Mouse (Mus musculus): Measurements from ENCODE around the gene Jmjd8.

Jmjd8 gene

DNA sequence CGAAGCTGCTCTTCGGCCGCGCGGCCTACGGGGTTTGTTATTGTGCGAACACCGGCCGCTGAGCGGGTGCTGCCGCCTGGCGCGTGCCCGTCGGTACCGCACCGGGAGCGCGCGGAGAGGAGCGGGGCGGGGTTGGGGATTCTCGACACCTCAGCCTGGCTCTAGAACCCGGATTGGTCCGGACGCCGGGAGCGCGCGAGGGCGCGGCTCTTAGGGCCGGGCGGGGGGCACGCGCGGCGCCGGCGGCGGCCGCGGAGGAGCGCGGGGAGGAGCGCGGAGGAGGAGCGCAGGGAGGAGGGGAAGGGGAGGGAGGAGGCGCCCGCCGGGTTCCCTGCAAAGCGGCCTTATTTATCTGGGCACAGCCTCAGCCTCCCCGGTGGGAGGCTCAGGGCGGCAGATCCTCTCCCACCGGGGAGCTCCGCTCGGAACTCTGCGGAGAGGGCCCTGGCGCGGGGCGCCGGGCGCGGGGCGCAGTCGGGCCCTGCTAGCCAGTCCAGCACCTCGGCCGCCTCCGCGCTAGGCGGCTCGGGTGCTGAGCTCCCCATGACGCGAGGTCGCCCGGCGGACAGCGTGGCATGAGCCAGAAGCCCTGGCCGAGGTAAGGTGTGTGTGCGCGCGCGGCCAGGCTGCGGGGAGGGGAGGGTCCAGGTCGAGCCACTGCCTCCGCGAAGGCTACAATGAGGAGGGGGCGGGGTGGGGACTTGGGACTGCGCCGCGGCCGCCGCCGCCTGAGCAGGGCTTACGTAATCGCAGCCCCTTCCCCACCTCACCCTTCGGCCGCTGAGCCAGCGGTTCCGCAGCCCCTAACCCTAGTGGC lies 19.7 kb upstream of the Jmjd8 start, which contains the start of gene Fbxl16:
TSS of gene Fbxl16 (plus strand) at position 297 of the 817 bp plus-strand sequence.
- DNase-seq: peak; percentile 97

DNA sequence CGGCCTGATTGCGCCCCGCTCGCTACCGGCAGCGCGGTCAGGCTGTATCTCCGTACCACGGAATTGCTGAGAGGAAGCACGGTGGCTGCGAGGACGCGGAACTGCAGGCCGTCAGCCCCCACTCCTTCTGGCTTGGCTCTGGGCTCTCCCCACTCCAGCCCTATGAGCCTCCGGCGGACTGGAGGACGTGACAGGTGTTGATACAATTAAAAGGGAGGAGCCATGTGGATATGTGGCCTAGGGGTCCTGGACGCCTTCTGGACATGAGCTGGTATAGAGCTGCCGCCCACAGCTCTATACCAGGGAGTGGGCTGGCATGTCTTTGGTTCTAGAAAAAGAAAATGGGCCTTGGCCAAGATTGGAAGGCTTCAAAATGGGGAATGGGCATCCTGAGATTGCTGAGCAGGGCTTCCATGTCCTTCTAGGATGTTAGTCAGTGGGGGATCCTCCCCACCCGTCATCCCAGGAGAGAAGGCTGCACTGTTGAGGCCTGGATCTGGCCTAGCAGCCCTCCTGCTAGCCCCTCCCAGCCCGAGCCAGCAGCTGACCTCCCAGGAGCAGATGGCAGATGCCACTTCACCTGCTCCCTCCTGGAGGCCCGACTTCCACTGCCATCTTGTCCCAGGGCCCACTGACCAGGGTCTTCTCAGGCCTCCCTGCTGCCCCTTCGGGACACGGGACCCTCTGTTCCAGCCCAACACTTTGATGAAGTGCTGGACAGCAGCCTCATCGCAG lies 18.9 kb upstream of the Jmjd8 start:
- peak; percentile 89 for DNase-seq

DNA sequence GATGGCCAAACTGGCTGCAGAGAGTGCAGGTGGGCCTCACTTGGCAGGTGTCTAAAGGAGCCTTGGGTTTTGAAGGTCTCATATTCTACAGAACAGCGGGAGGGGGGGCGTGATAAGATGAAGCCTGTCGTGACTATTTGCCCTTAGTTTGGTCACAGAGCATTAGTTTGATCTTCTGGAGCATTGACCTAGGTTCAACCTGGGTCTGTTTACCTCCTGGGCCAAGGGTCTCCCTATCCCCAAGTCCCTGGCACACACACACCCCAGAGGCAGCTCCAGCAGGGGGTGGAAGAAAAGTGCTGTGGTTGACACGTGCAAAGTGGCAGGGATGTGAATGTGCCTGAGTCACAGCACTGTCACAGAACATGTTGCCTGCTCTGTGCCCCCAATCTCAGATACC lies 17.8 kb upstream of the Jmjd8 start:
- no peak for DNase-seq

DNA sequence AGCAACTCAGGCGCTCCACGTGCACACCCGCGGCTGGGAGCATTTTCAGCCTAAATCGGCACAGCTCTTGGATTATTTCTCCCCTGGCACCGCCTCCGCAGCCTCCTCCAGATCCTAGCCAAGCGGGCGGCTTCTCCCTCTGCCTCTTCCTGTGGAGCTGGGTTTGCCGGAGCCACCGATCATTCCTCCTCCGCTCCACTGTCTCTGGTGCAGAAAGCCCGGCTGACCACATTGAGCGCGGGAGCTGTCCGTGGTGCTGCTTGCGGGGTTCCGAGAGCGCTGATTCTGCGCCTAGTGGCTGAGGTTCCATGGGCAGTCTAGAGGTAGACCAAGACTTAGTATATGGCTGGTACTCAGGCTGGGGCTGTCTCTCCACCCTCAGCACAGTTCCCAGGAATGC lies 15.2 kb upstream of the Jmjd8 start:
- no peak for DNase-seq

DNA sequence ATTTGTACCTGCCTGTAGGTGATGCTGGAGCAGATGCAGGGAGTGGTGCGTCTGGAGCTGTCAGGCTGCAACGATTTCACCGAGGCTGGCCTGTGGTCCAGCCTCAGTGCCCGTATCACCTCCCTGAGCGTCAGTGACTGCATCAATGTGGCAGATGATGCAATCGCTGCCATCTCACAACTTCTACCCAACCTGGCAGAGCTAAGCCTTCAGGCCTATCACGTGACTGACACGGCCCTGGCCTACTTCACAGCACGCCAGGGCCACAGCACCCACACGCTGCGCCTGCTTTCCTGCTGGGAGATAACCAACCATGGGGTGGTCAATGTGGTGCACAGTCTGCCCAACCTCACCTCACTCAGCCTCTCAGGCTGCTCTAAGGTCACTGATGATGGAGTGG lies 11.0 kb upstream of the Jmjd8 start:
- DNase-seq: no peak

DNA sequence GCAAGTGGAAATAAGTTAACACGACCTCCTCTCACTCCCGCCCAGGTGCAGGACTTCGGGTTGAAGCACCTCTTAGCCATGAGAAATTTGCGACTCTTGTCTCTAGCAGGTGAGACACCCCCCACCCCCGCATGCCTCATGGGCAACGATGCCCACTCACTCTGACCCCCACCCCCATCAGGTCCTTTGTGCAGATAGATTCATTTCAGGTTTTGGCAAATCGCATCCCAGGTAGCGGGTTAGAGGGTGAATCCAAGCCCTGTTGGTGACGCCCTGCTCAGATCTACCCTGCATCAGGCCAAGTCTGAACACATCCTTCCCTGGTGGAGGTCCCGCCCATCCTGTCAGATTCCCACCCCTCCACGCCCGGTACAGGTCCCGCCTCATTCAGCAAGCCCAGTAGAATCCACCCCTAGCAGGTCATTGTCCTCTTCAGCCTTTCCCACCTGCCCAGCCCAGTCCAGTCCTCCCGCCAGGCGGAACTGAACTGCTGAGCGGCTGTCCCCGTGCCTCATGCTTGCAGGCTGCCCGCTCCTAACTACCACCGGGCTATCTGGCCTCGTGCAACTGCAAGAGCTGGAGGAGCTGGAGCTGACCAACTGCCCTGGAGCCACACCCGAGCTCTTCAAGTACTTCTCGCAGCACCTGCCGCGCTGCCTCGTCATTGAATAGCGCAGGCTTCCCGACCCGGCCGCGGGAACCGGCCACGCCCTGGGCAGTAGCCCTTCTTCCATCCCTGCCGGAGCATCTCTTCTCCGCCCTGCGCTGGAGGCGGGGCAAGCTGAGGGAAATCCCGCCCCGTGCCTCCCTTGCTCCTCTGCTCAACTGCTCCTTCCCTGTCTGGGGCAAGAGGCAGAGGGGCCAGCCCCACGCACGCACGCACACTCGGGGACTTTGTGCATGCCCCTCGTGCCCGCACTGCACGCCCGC lies 9.6 kb upstream of the Jmjd8 start:
- no peak for DNase-seq

DNA sequence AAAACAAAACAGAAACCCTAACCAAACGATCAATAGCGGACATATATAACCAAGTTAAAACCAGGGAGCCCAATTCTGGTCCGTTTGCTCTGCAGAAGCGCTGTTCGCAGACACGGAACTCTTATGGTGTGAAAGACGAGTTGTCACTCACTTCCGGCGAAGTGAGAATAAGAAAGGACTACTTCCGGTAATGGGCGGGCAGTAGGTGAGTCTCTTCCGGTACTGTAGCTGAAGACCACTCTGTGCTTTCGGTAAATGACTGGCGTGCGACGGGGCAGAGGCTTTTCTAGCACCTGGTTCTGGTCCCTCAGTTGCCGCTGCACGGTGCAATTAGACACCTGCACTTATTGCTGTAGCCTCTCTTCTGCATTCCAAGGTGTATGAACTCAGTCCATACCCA lies 5.2 kb upstream of the Jmjd8 start, which contains the start of gene Wdr24:
TSS of gene Wdr24 (plus strand) at position 176 of the 400 bp plus-strand sequence.
- peak; percentile 80 for DNase-seq

DNA sequence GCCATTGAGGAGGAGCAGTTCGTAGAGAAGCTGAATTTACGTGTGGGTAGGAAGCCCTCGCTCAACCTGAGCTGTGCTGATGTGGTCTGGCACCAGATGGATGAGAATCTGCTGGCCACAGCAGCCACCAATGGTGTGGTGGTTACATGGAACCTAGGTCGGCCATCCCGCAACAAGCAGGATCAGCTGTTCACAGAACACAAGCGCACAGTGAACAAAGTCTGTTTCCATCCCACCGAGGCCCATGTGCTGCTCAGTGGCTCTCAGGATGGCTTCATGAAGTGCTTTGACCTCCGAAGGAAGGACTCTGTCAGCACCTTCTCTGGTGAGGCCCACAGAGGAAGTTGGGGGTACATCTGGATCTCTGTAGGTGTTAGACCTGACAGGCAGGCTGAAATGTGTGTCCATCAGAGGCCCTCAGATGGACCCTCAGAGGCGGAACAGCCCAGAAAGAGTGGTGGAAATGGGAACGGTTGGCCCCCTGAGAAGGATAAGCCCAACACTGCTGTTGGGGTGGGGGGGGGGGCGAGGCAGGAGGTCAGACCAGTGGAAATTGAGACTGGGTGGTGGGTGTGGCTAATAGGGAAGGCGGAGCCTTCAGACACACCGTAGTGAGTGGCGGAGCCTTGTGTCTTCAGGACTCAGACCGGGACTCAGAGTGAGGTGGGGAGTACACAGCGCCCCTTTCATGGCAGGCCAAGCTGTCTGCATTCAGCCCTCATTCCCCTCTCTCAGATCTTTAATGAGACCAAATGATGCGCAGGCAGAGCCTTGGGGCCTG lies 4.1 kb upstream of the Jmjd8 start:
- peak; percentile 44 for DNase-seq

DNA sequence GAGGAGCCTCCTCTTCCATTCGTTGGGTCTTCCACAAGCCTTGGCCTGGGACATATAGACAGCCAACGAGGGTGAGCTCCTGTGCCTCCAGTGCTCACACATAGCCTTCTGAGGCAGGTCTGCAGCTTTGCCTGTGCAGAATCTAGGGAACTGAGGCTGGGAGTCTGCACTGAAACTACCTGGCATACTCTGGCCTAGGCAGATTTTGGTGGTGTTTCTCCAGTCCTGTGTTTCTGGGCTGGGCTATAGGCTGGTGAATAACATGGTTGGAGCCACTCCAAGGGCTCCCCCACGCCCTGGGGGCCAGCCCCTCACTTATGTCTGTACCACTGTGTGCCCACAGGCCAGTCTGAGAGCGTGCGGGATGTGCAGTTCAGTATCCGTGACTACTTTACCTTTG lies 3.4 kb upstream of the Jmjd8 start:
- peak; percentile 51 for DNase-seq

DNA sequence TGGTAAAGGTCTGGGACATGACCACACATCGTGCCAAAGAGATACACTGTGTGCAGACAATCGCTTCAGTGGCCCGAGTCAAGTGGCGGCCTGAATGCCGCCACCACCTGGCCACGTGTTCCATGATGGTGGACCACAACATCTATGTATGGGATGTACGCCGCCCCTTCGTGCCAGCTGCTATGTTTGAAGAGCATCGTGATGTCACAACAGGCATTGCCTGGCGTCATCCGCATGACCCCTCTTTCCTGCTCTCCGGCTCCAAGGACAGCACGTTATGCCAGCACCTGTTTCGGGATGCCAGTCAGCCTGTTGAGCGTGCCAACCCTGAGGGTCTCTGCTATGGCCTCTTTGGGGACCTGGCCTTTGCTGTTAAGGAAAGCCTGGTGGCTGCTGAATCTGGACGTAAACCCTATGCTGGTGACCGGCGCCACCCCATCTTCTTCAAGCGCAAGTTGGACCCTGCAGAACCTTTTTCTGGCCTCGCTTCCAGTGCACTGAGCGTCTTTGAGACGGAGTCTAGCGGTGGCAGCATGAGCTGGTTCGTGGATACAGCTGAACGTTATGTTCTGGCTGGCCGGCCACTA lies 2.6 kb upstream of the Jmjd8 start:
- peak; percentile 58 for DNase-seq

DNA sequence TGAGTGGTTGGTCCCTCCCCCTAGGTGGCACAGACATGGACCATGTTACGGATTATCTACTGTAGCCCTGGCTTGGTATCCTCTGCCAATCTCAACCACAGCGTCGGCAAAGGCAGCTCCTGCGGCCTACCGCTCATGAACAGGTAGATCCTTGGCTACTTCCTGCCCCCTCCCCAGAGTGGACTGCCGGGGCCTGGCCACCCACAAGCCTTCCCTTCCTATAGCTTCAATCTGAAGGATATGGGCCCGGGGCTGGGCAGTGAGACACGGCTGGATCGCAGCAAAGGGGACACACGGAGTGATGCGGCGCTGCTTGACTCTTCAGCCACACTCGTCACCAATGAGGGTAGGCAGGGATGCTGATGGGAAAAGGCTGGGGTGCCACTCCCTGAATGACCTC lies 1.7 kb upstream of the Jmjd8 start:
- DNase-seq: peak; percentile 52

DNA sequence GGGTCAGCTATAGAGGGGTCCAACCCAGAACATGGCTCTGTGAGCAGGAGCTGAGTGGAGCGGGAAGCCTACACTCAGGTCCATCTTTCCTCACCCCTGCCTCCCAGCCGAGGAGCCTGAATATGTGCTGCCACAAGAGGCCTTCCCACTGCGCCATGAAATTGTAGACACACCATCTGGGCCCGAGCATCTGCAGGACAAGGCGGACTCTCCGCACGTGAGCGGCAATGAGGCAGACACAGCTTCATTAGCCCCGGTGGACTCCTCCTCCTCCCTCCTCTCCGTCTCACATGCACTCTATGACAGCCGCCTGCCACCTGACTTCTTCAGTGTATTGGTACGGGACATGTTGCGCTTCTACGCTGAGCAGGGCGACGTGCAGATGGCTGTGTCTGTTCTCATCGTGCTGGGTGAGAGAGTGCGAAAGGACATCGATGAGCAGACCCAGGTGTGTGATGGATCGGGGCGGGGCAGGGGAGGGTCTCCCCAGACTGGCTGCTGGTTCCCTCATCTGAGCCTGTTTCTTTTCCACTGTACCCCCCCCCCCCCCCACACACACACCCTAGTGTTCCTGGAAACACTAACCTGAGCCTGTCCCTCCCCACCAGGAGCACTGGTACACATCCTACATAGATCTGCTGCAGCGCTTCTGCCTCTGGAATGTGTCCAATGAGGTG lies 983 bp upstream of the Jmjd8 start:
- peak; percentile 64 for DNase-seq

DNA sequence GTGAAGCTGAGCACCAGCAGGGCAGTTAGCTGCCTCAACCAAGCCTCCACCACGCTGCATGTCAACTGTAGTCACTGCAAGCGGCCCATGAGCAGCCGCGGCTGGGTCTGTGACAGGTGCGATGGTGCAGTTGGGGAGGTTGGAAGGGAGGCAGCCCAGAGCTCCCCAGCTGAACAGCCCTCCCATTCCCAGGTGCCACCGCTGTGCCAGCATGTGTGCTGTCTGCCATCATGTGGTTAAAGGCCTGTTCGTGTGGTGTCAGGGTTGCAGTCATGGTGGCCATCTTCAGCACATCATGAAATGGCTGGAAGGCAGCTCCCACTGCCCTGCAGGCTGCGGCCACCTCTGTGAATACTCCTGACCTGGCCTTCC lies 458 bp upstream of the Jmjd8 start:
- DNase-seq: peak; percentile 70

DNA sequence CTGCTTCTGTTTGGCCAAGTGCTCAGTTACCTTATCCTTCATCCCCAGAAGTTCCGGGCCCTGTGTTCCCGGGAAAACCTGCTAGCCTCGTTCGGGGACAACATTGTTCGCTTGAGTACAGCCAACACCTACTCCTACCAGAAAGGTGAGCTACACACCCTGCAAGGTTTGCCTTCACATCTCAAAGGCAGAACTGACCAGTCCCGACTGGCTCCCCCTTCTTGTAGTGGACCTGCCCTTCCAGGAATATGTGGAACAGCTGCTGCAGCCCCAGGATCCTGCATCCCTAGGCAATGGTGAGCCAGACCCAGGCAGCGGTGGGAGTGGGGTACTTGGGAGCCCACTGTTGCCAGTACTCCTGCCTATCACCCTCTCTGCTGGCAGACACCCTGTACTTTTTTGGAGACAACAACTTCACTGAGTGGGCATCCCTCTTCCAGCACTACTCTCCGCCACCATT lies 921 bp downstream of the Jmjd8 start:
- peak; percentile 59 for DNase-seq

DNA sequence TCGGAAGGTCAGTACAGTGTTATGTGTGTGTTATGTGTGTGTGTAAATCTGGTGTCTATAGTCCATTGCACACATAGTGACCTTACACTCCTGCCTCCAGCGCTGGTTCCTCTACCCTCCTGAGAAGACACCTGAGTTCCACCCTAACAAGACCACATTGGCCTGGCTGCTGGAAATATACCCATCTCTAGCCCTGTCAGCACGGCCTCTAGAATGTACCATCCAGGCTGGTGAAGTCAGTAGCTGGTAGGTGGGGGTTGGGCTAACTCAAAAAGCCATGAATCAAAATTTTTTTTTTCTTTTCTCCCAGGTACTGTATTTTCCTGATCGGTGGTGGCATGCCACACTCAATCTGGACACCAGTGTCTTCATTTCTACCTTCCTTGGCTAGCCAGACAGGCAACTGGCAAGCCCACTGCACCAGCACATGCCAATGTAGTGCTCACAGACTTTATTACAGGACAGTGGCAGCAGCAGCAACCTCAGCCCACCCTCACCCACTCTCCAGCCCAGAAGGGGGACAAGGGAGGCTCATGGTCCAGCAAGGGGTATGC lies 1.6 kb downstream of the Jmjd8 start:
- DNase-seq: peak; percentile 58

DNA sequence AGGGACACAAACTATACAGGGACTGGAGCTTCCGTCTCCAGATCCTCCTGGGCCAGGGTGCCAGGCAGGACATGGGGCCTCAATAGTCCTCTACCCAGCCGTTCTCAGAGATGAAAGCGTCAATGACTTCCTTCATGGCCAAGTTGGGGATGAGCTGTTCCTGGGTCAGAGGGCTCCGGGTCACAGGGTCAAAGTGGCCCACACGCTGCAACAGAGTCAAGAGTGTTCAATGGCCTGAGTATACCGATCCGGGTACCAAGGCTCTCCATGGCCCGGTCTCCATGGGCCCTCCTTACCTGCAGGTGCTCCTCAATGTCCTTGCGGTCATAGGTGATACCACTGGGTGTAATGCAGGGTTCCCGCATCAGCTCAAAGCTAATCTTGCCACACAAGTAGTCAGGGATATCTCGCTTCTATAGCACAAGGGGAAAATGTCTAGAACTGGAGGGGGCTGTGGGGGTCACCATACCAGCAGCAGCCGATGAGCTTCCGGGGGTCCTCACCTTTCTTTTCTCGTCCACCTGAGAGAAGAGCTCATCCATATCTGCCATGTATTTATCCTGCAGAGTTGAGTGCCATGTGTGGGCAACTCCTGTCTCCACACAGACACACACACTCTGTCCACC lies 2.3 kb downstream of the Jmjd8 start:
- peak; percentile 59 for DNase-seq

DNA sequence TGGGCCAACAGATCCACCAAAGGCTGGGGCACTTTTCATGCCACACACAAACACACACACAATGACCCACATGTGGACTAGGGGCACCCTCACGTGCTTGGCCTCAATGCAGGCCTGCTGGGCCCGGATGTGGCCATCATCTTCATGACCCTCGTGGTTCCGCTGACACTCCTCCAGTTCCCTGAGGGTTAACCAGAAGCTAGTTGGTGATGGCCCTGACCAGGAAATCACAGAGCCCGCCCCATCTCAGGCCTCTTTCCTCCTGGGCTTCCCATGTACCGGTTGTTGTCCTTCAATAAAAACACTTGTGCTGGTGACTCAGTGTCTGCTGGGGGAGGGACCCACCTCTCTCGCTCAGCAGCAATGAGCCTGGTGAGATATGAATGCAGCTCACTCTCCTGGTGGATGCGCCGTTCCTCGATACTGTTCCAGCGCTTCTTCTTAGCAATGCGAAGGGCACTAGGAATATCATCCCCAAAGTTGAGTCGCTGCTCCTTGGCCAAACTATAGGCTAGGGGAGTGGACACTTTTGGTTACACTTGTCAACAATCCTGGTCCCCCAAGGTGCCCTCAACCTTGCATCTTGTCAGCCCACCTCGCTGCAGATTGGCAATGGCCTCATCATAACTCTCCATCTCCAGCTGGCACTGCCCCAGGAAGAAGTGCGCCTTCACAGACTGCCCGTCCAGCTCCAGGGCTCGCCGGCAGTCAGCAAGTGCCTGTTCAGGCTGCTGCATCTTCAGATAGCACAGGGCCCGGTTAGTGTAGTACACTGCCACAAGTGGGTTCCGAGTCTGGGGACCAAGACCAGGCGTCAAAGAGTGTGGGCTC lies 3.0 kb downstream of the Jmjd8 start:
- DNase-seq: peak; percentile 80

DNA sequence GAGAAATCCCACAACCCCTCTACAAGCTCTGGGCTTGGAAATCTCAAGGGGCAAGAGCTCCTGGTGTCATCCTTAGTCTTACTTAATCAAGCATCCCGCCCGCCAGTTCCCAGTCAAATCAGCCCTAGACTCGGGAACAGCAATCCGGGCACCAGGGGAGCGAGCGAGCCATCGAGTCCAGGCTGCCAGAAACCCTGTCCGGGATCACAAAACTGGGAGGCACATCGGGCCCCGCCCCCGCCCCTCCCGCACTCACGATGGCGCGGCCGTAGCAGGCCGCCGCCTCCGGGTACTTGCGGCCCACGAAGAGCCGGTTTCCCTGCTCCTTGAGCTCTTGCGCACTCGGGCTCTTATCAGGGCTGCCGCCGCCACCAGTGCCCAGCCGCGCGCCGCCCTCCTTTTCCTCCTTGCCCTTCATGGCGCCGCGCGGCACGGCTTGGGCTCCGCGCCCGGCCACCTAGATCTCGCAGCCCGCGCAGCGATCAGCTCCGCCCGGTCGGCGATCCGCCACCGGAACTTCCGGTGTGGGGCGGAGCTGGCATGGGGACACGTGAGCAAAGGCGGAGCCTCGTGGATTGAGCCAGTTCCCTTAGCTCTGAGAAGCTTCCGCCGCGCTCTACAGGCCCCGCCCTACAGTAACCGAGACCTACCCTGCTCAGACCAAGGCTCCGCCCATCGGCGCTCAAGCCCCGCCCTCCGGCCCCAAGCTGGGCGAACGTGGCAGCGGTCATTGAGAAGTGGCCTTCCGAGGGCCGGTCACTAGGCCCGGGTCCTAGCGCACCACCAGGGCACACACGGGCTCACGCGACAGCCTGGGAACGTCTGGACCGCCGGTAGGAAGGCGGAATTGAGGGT lies 4.0 kb downstream of the Jmjd8 start:
- DNase-seq: peak; percentile 99

All from cerebellum, adult 11-12 months (tissue).